Mouse (Mus musculus): ENCODE results near the gene Phldb1.

The Phldb1 gene

DNA sequence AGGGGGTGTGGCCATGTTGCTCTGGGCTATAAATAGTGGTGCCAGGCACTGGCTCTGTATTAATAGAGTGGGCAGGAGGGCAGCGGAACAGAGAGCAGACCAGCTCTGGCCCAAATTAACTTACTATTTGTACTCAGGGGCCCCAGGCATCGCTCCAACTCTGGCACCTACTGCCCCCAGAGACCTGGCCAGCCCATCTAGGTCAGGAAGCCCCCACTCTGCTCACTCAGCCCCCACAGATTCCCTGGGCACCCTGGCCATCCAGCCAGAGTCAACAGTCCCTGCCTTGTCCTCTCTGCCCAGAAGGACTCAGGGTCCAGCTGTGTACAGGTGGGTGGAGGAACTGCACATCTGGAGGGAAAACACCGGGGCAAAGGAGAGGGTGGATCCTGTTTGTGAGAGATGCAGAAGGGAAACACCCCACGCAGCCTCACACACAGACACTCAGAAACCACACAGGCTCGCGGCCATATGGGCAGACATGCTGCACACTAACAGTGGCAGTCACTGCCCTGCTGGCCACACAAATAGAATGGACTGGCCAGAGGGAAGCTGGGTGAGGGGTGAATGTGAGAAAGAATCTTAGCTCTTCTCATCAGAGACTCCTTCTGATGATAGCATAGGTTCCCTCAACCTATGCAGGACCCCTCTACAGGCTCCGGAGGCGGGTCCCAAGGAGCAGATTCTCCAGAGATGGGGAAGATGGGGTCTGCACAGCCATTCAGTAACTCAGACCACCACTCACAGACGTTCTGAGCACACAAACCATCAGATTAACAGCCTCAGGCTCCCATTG, 14.4 kb downstream of the Phldb1 start:
- H3K27me3 ChIP-seq (ENCODE audit: control insufficient read depth, insufficient read depth, low read length, poor library complexity, severe bottlenecking): no peaks in the 10 kb centered on the region
- DNase-seq (ENCODE audit: low read depth, low spot score): peak; percentile 47
- H3K36me3 ChIP-seq (ENCODE audit: control insufficient read depth, insufficient read depth, low read length, poor library complexity, severe bottlenecking): no peaks in the 10 kb centered on the region

DNA sequence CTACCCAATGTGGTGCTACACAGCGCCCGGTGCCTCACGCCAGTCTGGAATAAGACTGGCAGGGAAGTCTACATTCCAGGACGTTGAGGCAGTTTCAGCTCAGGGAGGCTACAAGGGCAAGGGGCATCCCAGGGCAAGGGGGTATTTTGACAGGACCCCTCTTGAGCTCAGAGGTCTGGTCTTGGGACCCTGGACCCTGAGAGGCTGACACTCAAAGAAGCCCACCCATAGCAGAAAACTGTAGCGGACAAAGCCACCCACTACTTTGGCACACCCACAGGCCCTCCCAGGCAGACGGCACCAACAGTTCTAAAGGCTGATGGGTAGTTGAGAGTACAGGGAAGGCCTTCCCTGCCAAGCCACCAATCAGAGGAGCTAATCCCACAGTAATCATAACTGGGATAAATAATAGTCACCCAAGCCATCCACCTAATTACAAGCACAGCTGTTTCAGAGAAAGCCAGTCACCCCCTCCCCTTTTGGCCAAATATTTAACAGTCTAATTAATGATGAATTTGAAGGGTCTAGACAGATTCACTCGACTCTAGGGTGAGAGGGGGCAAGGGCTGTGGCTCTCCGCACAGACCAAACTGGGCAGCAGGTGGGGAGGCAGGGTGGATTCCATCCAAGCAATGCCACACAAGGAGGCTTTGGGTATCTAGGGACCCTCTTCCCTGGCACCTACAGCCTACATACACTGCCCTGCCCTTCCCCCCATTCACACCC, 15.2 kb downstream of the Phldb1 start:
- DNase-seq (ENCODE audit: low read depth, low spot score): no peak
- Histone ChIP-seq H3K27me3 (ENCODE audit: control insufficient read depth, insufficient read depth, low read length, poor library complexity, severe bottlenecking) (no peaks in the 10 kb centered on the region), H3K36me3 (ENCODE audit: control insufficient read depth, insufficient read depth, low read length, poor library complexity, severe bottlenecking) (no peaks in the 10 kb centered on the region)

DNA sequence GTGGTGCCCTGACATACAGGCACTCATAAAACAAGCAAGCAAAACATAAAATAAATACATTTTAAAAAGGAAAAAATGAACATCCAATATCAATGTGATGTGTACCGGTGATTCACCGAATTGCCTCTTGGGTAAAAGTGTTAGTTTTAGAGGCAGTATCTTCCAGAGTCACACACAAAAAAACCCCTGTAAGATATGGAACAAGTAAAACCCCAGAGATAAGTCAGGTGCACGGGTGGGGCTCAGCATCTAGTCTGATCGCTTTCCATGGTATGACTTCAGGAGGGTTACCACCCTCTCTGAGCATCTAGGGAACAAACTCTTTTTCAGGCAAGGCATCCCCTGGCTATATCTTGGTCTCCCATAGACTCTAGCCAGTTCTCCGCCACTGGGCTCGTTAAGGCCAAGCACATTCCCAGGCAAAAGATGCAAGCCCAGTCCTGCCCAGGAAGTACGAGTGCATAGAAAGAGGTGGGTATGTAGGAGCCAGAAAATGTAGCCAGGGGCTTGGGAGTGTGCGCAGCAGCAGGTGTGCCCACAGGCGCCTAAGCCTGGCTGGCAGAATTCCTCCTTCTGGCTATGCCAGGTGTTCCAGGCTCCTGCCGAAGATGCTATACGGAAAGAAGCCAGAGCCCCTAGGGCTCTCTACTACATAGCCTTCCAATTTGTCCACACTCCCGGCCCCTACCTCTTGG, 15.9 kb downstream of the Phldb1 start:
- no peaks in the 10 kb centered on the region for H3K36me3 ChIP-seq (ENCODE audit: control insufficient read depth, insufficient read depth, low read length, poor library complexity, severe bottlenecking)
- H3K27me3 ChIP-seq (ENCODE audit: control insufficient read depth, insufficient read depth, low read length, poor library complexity, severe bottlenecking): no peaks in the 10 kb centered on the region
- DNase-seq (ENCODE audit: low read depth, low spot score): no peak

DNA sequence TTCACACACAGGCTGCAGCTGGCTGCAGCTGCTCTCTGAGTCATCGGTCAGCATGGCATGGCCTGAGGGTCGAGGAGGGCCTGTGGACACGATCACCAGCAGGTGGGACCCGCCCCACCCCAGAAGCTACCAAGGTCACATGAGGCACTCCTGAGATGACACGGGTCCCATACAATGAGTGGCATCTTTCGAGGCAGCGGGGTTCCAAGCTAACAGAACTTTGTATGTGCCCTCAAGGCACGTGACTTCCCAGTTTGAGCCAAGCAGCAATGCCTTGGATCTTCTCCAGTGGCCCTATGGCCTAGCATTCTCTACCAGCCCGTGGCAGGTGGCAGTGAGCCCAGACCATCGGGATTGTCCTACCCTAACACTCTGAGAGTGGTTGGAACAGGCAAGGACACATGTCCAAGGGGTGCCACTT, 17.2 kb downstream of the Phldb1 start:
- H3K36me3 ChIP-seq (ENCODE audit: control insufficient read depth, insufficient read depth, low read length, poor library complexity, severe bottlenecking): no peaks in the 10 kb centered on the region
- no peaks in the 10 kb centered on the region for H3K27me3 ChIP-seq (ENCODE audit: control insufficient read depth, insufficient read depth, low read length, poor library complexity, severe bottlenecking)
- no peak for DNase-seq (ENCODE audit: low read depth, low spot score)

DNA sequence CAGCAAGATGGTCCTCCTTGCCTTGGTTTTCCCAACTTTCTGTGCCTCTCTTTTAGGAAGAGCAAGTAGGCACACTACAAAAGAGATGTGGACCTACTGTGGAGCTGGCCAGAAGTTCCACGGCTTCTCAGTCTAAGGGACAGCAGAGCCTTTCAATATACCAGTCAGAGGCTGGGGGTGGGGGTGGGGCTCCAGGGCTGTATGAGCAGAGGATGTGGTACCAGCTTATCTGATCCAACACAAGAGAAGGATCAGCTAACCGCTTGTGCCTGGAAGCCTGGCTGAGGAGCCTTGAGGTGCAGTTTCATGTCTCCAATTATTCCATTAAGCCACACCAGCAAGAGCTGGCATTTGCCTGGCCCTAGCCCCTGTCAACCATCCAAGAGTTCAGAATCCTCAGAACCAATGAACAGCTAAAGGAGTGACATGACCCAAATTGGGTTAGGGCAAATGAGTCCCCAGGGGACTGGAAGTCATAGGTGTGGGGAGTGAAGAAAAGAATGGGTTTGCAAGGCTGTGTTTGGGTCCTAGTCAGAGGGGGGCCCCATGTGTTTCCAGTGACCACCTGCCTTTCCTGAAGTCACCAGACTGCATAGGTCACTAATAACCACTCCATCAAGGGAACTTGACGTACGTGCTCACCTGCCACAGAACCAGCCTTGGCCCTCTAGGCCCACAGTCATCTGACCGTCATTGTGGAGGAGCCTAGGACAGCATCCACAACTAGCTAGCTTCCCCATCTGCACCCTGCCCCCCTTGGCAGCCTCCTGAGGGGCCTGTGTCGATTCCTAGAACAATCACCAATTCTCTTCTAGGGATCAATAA, 17.8 kb downstream of the Phldb1 start:
- DNase-seq (ENCODE audit: low read depth, low spot score): no peak
- no peaks in the 10 kb centered on the region for H3K36me3 ChIP-seq (ENCODE audit: control insufficient read depth, insufficient read depth, low read length, poor library complexity, severe bottlenecking)
- H3K27me3 ChIP-seq (ENCODE audit: control insufficient read depth, insufficient read depth, low read length, poor library complexity, severe bottlenecking): no peaks in the 10 kb centered on the region

DNA sequence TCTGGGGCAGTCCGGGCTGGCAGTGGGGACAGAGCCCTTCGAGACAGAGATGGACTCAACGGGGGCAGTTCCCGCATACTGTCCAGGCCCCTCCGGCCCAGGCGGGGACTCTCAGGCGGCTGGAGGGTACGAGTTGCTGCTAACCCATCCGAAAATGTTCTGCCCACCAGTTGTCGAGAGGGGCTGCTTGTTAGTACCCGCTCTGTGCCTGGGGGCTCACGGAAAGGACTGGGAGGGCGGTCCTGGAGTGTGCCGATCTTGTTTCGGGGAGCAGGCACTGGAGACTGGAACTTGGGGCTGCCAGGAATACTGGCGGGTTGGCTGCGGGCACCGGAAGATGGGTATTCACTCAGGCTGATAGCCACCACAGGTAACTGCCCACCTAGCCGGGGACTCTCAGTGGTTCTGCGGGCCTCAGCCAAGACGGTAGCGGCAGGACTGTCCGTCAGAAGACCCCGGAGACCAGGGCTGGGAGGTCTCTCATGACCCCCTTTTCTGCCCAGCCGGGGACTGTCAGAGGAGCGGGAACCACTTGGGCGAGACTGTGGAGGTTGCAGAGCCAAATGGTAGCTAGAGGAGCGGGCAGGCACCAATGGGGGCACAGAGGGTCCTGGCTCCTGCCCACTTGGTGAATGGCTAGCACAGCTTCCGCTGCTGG, 19.2 kb downstream of the Phldb1 start:
- Histone ChIP-seq H3K27me3 (ENCODE audit: control insufficient read depth, insufficient read depth, low read length, poor library complexity, severe bottlenecking) (no peaks in the 10 kb centered on the region), H3K36me3 (ENCODE audit: control insufficient read depth, insufficient read depth, low read length, poor library complexity, severe bottlenecking) (no peaks in the 10 kb centered on the region)
- no peak for DNase-seq (ENCODE audit: low read depth, low spot score)

DNA sequence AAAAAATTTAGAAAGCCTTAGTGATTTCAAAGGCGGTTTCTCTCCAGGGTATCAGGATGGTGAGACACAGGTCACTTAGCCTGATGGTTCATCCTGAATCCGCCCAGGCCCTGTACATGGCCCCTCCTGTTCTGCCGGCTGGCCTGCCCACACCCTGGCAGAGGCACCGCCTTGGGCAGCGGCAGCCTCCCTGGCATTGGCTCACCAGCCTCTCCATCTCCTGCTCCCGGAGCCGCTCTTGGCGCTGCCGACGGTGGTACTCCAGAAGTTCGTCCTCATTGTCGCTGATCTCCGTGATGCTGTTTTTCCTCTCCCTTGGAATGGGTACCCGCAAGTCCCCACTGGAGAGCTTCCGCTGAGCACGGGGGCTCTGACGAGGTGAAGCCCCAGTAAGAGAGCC, 19.9 kb downstream of the Phldb1 start:
- Histone ChIP-seq H3K36me3 (ENCODE audit: control insufficient read depth, insufficient read depth, low read length, poor library complexity, severe bottlenecking) (no peaks in the 10 kb centered on the region), H3K27me3 (ENCODE audit: control insufficient read depth, insufficient read depth, low read length, poor library complexity, severe bottlenecking) (no peaks in the 10 kb centered on the region)
- DNase-seq (ENCODE audit: low read depth, low spot score): no peak

DNA sequence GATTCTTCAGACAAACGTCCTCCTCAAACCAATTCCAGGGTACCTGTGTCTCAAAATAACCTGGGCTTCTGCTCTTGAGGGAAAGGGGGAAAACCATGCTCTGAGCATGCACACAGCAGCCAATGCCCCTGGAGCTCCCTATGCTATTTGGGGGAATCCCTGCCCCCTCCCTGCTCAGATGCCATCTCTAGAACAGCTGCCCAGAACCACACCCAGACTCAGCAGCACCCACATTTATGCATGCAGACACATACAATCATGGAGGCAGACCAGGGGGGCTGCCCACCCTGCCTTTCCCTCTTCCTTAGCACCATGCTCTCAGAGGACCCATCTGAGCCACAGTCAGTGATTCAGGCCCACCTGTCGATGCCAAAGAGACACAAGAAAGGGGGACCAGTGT, 21.4 kb downstream of the Phldb1 start:
- H3K27me3 ChIP-seq (ENCODE audit: control insufficient read depth, insufficient read depth, low read length, poor library complexity, severe bottlenecking): no peaks in the 10 kb centered on the region
- no peak for DNase-seq (ENCODE audit: low read depth, low spot score)

DNA sequence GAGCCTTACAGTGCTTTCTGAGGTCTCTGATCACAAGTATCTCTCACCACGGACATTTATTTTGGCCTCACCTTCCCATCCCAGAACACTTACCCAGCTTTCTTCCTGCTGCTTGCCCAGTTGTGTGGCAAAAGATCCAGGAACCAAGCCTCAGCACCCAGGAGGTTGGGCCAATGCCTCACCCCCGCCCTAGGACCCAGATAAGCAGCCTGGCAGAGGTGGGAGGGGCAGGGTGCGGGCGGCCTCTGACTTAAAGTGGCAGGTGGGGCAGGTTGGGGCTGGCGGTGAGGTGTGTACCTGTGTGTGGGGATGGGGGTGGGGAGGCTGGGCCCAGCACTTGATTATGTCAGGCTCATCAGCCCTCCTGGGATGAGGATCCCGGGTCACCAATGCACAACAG, 21.9 kb downstream of the Phldb1 start:
- Histone ChIP-seq H3K36me3 (ENCODE audit: control insufficient read depth, insufficient read depth, low read length, poor library complexity, severe bottlenecking) (no peaks in the 10 kb centered on the region), H3K27me3 (ENCODE audit: control insufficient read depth, insufficient read depth, low read length, poor library complexity, severe bottlenecking) (no peaks in the 10 kb centered on the region)
- no peak for DNase-seq (ENCODE audit: low read depth, low spot score)

More for the DNA sequence above, 21.4 kb downstream of the Phldb1 start:
- no peaks in the 10 kb centered on the region for H3K36me3 ChIP-seq (ENCODE audit: control insufficient read depth, insufficient read depth, low read length, poor library complexity, severe bottlenecking)

DNA sequence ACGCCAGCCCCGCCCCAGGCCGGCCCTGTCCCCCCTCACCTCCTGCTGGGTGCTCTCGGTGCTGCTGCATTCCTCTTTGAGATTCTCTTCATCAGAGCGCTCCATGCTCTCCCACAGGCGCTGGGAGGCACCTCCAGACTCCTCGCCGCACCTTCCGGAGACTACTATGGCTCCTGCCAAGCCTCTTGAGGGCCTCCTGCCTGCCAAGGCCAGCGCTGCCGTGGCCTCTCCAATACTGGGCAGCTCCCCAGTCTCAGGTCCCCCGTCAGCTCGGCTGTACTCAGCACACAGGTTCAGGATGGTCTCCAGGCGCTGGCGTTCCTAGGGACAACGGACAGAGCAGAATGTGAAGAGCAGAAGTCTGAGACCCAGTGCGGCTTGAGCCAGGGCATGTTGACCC, 23.4 kb downstream of the Phldb1 start:
- DNase-seq (ENCODE audit: low read depth, low spot score): no peak
- Histone ChIP-seq H3K36me3 (ENCODE audit: control insufficient read depth, insufficient read depth, low read length, poor library complexity, severe bottlenecking) (no peaks in the 10 kb centered on the region), H3K27me3 (ENCODE audit: control insufficient read depth, insufficient read depth, low read length, poor library complexity, severe bottlenecking) (no peaks in the 10 kb centered on the region)

DNA sequence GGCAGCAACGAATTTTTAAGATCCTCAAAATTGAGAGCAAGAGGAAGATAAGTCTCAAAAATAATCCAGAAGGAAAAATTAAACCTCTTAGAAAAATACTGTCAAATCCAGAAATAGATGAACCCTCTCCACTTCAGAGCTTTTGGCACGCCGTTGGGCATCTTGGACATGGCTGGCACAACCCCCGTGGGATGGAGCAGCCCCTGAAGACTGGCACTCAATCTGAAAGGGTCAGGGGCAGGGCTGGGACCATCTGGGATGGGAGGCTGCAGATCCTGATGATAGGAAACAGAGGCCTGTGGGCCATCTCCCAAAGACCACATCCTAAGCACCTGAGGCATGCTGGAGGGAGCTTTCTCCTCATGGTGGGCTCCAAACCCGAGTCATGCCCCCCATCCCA, 24.8 kb downstream of the Phldb1 start:
- no peaks in the 10 kb centered on the region for H3K27me3 ChIP-seq (ENCODE audit: control insufficient read depth, insufficient read depth, low read length, poor library complexity, severe bottlenecking)
- no peaks in the 10 kb centered on the region for H3K36me3 ChIP-seq (ENCODE audit: control insufficient read depth, insufficient read depth, low read length, poor library complexity, severe bottlenecking)
- no peak for DNase-seq (ENCODE audit: low read depth, low spot score)

DNA sequence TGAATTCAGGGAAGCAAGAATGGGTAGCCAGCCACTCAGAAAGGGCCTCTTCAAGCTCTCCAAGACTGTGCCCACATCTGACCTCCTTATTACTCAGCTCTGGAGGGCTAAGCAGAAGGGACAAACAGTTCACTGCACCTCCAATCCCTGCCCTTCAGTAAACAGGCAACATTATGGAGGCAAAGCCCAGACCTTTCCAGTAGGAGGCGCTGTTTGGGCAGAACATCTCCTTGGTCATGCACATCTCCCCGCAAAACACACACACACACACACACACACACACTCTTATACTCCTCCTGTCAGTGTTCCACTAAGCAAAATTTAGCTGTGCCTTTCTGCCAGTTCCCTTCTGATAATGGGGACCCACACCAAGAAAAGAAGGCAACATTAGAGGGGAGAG, 25.4 kb downstream of the Phldb1 start:
- Histone ChIP-seq H3K27me3 (ENCODE audit: control insufficient read depth, insufficient read depth, low read length, poor library complexity, severe bottlenecking) (no peaks in the 10 kb centered on the region), H3K36me3 (ENCODE audit: control insufficient read depth, insufficient read depth, low read length, poor library complexity, severe bottlenecking) (no peaks in the 10 kb centered on the region)
- peak; percentile 57 for DNase-seq (ENCODE audit: low read depth, low spot score)

DNA sequence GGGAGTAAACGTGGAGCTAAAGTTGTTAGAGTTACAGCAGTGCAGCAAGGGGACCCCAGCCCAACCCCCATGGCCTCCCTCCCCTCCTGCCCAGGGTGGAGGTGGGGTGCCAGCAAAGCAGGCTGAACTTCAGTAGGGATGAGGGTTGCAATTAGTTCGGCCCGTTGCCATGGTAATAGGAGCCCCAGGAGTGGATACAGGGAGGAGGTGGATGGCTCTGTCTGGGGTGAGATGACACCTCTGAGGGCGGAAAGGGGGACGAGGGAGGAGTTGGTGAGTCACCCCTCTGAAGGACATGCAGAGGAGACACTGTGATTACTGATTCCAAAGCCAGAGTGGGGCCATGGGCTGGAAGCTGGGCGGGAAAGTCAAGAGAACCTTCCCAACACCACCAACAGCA, 26.1 kb downstream of the Phldb1 start:
- Histone ChIP-seq H3K36me3 (ENCODE audit: control insufficient read depth, insufficient read depth, low read length, poor library complexity, severe bottlenecking) (no peaks in the 10 kb centered on the region), H3K27me3 (ENCODE audit: control insufficient read depth, insufficient read depth, low read length, poor library complexity, severe bottlenecking) (no peaks in the 10 kb centered on the region)

DNA sequence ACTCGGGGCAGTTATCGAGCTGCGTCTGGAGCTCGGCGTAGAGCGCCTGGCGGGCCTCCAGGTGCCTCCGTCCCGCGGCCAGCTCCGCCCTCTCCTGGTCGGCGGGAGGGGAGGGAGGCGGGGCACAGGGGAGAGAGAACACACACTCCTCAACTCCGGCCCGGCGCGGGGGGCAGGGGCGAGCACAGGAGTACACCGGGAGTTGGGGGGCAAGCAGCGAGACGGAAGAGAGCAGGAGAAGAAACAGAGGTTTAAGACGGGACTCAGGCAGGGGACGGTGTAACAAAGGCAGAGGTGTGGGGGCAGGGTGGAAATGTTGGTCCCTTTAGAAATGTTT, 26.6 kb downstream of the Phldb1 start:
- peak; percentile 42 for DNase-seq (ENCODE audit: low read depth, low spot score)
- no peaks in the 10 kb centered on the region for H3K27me3 ChIP-seq (ENCODE audit: control insufficient read depth, insufficient read depth, low read length, poor library complexity, severe bottlenecking)
- H3K36me3 ChIP-seq (ENCODE audit: control insufficient read depth, insufficient read depth, low read length, poor library complexity, severe bottlenecking): no peaks in the 10 kb centered on the region

More for the DNA sequence above, 26.1 kb downstream of the Phldb1 start:
- no peak for DNase-seq (ENCODE audit: low read depth, low spot score)
